Mouse (Mus musculus): Measurements from ENCODE around the gene B3galt2.

DNA sequence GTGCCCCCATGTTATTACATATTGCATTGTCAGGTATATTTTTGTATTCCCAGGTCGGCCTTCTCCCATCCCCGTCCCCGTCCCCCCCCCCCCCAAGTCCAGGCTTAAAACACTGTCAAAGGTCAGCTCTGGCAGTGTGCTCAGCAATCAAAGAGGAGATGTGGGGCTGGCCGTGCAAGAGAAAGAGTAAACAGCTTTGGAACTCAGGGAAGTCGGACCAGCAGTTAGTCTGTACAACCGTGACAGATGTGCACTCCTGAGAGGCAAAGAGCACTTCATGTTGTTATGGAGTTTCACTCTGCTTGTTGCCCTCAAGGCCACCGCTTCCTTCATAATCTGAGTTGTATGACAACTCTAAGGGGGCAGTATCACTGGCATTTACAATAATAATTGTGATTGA is 9.1 kb upstream of the B3galt2 start:
- no peak for TF ChIP-seq CTCF (IDR thresholded peaks at IDR 0.05; ENCODE audit: insufficient read depth, low read depth, low read length)
- no peak for TF ChIP-seq POLR2A (IDR thresholded peaks at IDR 0.05; ENCODE audit: insufficient read depth, low read depth, low read length)
